Mouse (Mus musculus) liver, postnatal 0 days (tissue): ENCODE results near the gene Gm9747.

Experiments used
- CTCF ChIP-seq: sonication (generic); IDR thresholded peaks from 2 replicates; pipeline ENCODE4 v1.5.1; 2016; ENCODE audit warnings: antibody characterized with exemption, low read depth
- EP300 ChIP-seq: IDR thresholded peaks from 2 replicates; pipeline ENCODE4 v1.6.1; 2016; ENCODE audit warnings: antibody characterized with exemption, low read depth, mild to moderate bottlenecking

DNA sequence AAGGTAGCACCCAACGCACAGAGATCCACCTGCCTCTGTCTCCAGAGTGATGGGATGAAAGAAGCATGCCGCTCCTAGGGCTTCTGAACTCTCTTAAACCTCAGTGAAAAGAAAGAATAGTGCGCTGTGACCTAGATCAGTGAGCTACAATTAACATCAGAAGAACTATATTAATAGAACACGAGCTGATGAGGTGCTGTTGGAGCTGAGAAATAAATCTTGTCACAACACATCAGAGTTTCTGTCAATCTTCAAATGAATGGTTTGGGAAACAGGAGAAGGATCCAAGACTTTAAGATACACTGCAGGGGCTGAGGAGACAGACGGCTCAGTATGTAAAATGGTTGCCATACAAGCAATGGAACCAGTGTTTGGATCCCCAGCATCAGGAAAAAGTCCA, 39.3 kb downstream of the Gm9747 start:
- TF ChIP-seq CTCF (no peak), EP300 (no peak)
